Mouse (Mus musculus) heart, embryonic 14.5 days (tissue): ENCODE measurements around the gene Lcmt2. TPM values are rescaled to one million over a fixed set of nuclear protein-coding genes. Genes with fewer than 3 reads are reported as not detected.
"Not testable (repeated sequence)": the region's sequence is repeated elsewhere in the genome, so short reads cannot be mapped to it uniquely, and the experiment has no call there.

Source experiments
- ATAC-seq: fragments of 200-750 bp; cut with Nextera tagmentation; 2 replicates; pipeline ENCODE4 v1.8.0; 2017; ENCODE audit warnings: low read depth, moderate TSS enrichment; ENCODE audit not compliant: insufficient number of reproducible peaks, insufficient read depth, low FRiP score
- H3K27ac ChIP-seq, 2 experiments: fragments of 200-500 bp in 1 of 2; fragments of 300-500 bp in 1 of 2; sonication (generic) in 1 of 2; replicated peaks in 1 of 2; 2 replicates each; pipeline ENCODE4 v1.5.1; 2012 to 2014; ENCODE audit warnings: low read depth in 2 of 2, low read length in 2 of 2, control low read depth in 1 of 2, mild to moderate bottlenecking in 1 of 2, mixed read lengths in 1 of 2; ENCODE audit not compliant: control insufficient read depth in 1 of 2, insufficient read depth in 1 of 2
- H3K27me3 ChIP-seq: fragments of 300-500 bp; sonication (generic); 2 replicates; pipeline ENCODE4 v1.6.1; 2014; ENCODE audit warnings: mild to moderate bottlenecking, low read length, control low read depth; ENCODE audit not compliant: control insufficient read depth, insufficient read depth
- H3K36me3 ChIP-seq: fragments of 300-500 bp; sonication (generic); 2 replicates; pipeline ENCODE4 v1.6.1; 2014; ENCODE audit warnings: mild to moderate bottlenecking, control low read depth, low read length, mixed read lengths; ENCODE audit not compliant: control insufficient read depth, insufficient read depth
- H3K4me1 ChIP-seq, 2 experiments: fragments of 200-500 bp in 1 of 2; fragments of 300-500 bp in 1 of 2; sonication (generic) in 1 of 2; 2 replicates each; pipeline ENCODE4 v1.6.1; 2012 to 2014; ENCODE audit warnings: low read length in 2 of 2, control low read depth in 1 of 2, mixed read lengths in 1 of 2; ENCODE audit not compliant: control insufficient read depth in 2 of 2, insufficient read depth in 2 of 2
- H3K4me2 ChIP-seq: fragments of 300-500 bp; sonication (generic); 2 replicates; pipeline ENCODE4 v1.6.1; 2014; ENCODE audit warnings: mild to moderate bottlenecking, low read length
- H3K4me3 ChIP-seq, 2 experiments: fragments of 200-500 bp in 1 of 2; fragments of 300-500 bp in 1 of 2; sonication (generic) in 1 of 2; 2 replicates each; pipeline ENCODE4 v1.5.1; 2012 to 2014; ENCODE audit warnings: low read length in 2 of 2, mild to moderate bottlenecking in 2 of 2, control low read depth in 1 of 2, low read depth in 1 of 2, moderate library complexity in 1 of 2; ENCODE audit not compliant: control insufficient read depth in 1 of 2, insufficient read depth in 1 of 2
- H3K9ac ChIP-seq: fragments of 300-500 bp; sonication (generic); 2 replicates; pipeline ENCODE4 v1.6.1; 2014; ENCODE audit warnings: mild to moderate bottlenecking, low read length
- H3K9me3 ChIP-seq: fragments of 300-500 bp; sonication (generic); 2 replicates; pipeline ENCODE4 v1.6.1; 2016; ENCODE audit warnings: low read length, control low read depth; ENCODE audit not compliant: control insufficient read depth
- WGBS: fragments of 180-500 bp; shearing (Covaris S2); extraction: QIAGEN DNeasy Blood & Tissue Kit; methylation state at CpG from one replicate; pipeline ENCODE4 v1.1.7; 2014; 5-methylcytosine and 5-hydroxymethylcytosine counted together
- polyA plus RNA-seq: library from polyadenylated mRNA; unstranded; fragments of >200 nt; fragmentation: Nextera tagmentation; extraction: Ambion mirVana; gene quantifications from 2 replicates; pipeline ENCODE4 v1.2.1, GENCODE M21; 2014

The Lcmt2 gene
- polyA plus RNA-seq, 1 experiment from 2014 or later, result 16.9 TPM

GRCm38 (mm10) chr2:121137371-121137770 lies 3.1 kb downstream of the Lcmt2 start:
- peak overlapping the region; percentile 95; the same call in 1 of the 2 replicates for H3K4me2 ChIP-seq
- H3K9me3 ChIP-seq, result no peaks in the 10 kb centered on the region
- ATAC-seq, result no peak
- H3K36me3 ChIP-seq, result peaks cover 13% of the 10 kb centered on the region
- WGBS, result 93% methylated on average over 4 of the region's 4 CpGs
- H3K27me3 ChIP-seq, result no peaks in the 10 kb centered on the region
- H3K4me1 ChIP-seq, result peaks cover 10 to 30% of the 10 kb centered on the region in 2 experiments
- no peak overlapping the region for H3K4me3 ChIP-seq
- no peak overlapping the region for H3K27ac ChIP-seq
- no peak overlapping the region for H3K9ac ChIP-seq

GRCm38 (mm10) chr2:121132822-121133221 lies 7.6 kb downstream of the Lcmt2 start:
- WGBS, result 62% methylated on average over 1 of the region's 1 CpGs
- ATAC-seq, result no peak

GRCm38 (mm10) chr2:121128865-121129620 lies 11.4 kb downstream of the Lcmt2 start:
- Histone ChIP-seq H3K4me2 (no peak overlapping the region), H3K36me3 (no peaks in the 10 kb centered on the region), H3K9me3 (no peaks in the 10 kb centered on the region), H3K27ac (no peak overlapping the region), H3K9ac (no peak overlapping the region), H3K27me3 (no peaks in the 10 kb centered on the region), H3K4me3 (no peak overlapping the region), H3K4me1 (no peaks in the 10 kb centered on the region)
- 55% methylated on average over 9 of the region's 9 CpGs for WGBS
- no peak for ATAC-seq

More at GRCm38 (mm10) chr2:121132822-121133221, 7.6 kb downstream of the Lcmt2 start:
- H3K9ac ChIP-seq, result no peak overlapping the region
- no peaks in the 10 kb centered on the region for H3K9me3 ChIP-seq
- peaks cover 3% of the 10 kb centered on the region; the same call in 1 of the 2 replicates for H3K36me3 ChIP-seq
- H3K4me2 ChIP-seq, result no peak overlapping the region
- H3K27me3 ChIP-seq, result no peaks in the 10 kb centered on the region
- H3K4me1 ChIP-seq, result peaks cover 0 to under 1% of the 10 kb centered on the region in 2 experiments; a peak in 1 of 4 replicates
- no peak overlapping the region for H3K27ac ChIP-seq
- no peak overlapping the region for H3K4me3 ChIP-seq

- no peaks in the 10 kb centered on the region for H3K27me3 ChIP-seq
- no peaks in the 10 kb centered on the region for H3K36me3 ChIP-seq
- no peak overlapping the region for H3K27ac ChIP-seq
- WGBS, result 94% methylated on average over 1 of the region's 1 CpGs
- no peak overlapping the region for H3K9ac ChIP-seq
- no peak overlapping the region for H3K4me2 ChIP-seq
- H3K9me3 ChIP-seq, result no peaks in the 10 kb centered on the region
- no peak for ATAC-seq
- H3K4me3 ChIP-seq, result no peak overlapping the region
- H3K4me1 ChIP-seq, result no peaks in the 10 kb centered on the region
Measured at GRCm38 (mm10) chr2:121127536-121127935, 12.9 kb downstream of the Lcmt2 start.

- H3K27me3 ChIP-seq, H3K9me3 ChIP-seq, H3K9ac ChIP-seq, H3K4me2 ChIP-seq, H3K4me1 ChIP-seq, H3K27ac ChIP-seq, ATAC-seq, H3K36me3 ChIP-seq, H3K4me3 ChIP-seq: not testable (repeated sequence)
- WGBS, result 86% methylated on average over 5 of the region's 5 CpGs
Measured at GRCm38 (mm10) chr2:121126302-121126701, 14.2 kb downstream of the Lcmt2 start.

GRCm38 (mm10) chr2:121119260-121119659 lies 21.2 kb downstream of the Lcmt2 start:
- no peaks in the 10 kb centered on the region for H3K36me3 ChIP-seq
- no peak overlapping the region for H3K4me2 ChIP-seq
- H3K27me3 ChIP-seq, result no peaks in the 10 kb centered on the region
- H3K9me3 ChIP-seq, result no peaks in the 10 kb centered on the region
- no peak for ATAC-seq
- H3K4me3 ChIP-seq, result no peak overlapping the region
- WGBS, result 73% methylated on average over 3 of the region's 3 CpGs
- H3K9ac ChIP-seq, result no peak overlapping the region
- H3K4me1 ChIP-seq, result no peaks in the 10 kb centered on the region
- no peak overlapping the region for H3K27ac ChIP-seq

DNA sequence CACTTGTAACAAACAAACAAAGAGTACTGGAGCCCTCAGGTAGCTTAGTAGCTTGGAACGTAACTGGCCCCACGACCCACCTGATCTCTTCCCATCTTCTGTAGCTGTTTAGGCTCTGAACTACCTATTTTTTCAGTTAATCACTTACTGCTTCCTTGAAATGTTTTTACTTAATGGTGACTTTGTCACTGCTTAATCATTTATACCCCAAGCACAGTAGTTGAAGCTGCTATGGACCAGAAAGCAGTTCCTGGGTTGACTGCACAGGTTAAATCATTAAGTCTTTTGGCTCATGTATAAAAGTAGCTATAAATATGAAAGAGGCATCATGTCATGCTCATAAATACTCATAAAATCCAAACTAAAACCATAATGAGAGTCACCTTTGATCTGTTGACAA lies 25.0 kb downstream of the Lcmt2 start:
- Histone ChIP-seq H3K27ac (no peak overlapping the region), H3K36me3 (no peaks in the 10 kb centered on the region), H3K4me2 (no peak overlapping the region), H3K4me1 (no peaks in the 10 kb centered on the region), H3K27me3 (no peaks in the 10 kb centered on the region), H3K4me3 (no peak overlapping the region), H3K9ac (no peak overlapping the region), H3K9me3 (no peaks in the 10 kb centered on the region)
- 91% methylated on average over 2 of the region's 2 CpGs for WGBS
- no peak for ATAC-seq

GRCm38 (mm10) chr2:121109695-121110094 lies 30.8 kb downstream of the Lcmt2 start, which contains the start of gene Tgm7:
Gene Tgm7, minus strand, starts transcription at chr2:121109795.
- Histone ChIP-seq H3K36me3 (no peaks in the 10 kb centered on the region), H3K4me2 (no peak within 1 kb of the TSS), H3K27me3 (no peaks in the 10 kb centered on the region), H3K4me3 (no peak within 1 kb of the TSS), H3K4me1 (no peaks in the 10 kb centered on the region), H3K27ac (no peak within 1 kb of the TSS), H3K9me3 (no peaks in the 10 kb centered on the region), H3K9ac (no peak within 1 kb of the TSS)
- no peak for ATAC-seq
- WGBS, result 86% methylated on average over 4 of the region's 4 CpGs
